Mouse (Mus musculus) layer of hippocampus, adult 2 months (tissue): ENCODE measurements around the gene Nbeal2. TPM values are rescaled to one million over a fixed set of nuclear protein-coding genes. Genes with fewer than 3 reads are reported as not detected.

Experiments used
- DNase-seq, 2 experiments: peaks; one replicate each; pipeline ENCODE4 v3.0.0; 2022; ENCODE audit warnings: low spot score in 2 of 2
- H3K27ac ChIP-seq: fragments of 200-600 bp; 2 replicates; pipeline ENCODE4 v1.8.1; 2022
- H3K4me3 ChIP-seq: fragments of 200-600 bp; 2 replicates; pipeline ENCODE4 v1.8.1; 2022; ENCODE audit warnings: mild to moderate bottlenecking
- CTCF ChIP-seq: fragments of 200-600 bp; conservative IDR thresholded peaks from 2 replicates; pipeline ENCODE4 v1.8.1; 2022; ENCODE audit warnings: antibody characterized with exemption, mild to moderate bottlenecking, moderate library complexity
- total RNA-seq, 2 experiments: library from RNA; stranded (reverse); gene quantifications; 2 replicates each; pipeline ENCODE4 v1.2.3; 2021

Nbeal2 gene
- total RNA-seq, 2 experiments from 2014 or later = 17.7 to 18.0 TPM

- H3K27ac ChIP-seq = no peak overlapping the region
- no peak overlapping the region for H3K4me3 ChIP-seq
- DNase-seq = no peak
- TF ChIP-seq CTCF = no peak
Observed at GRCm38 (mm10) chr9:110668601-110669293, 14.8 kb upstream of the Nbeal2 start.

- no peak overlapping the region for H3K27ac ChIP-seq
- no peak overlapping the region for H3K4me3 ChIP-seq
- TF ChIP-seq CTCF = no peak
- no peak for DNase-seq
Observed at GRCm38 (mm10) chr9:110667219-110667836, 13.4 kb upstream of the Nbeal2 start.

- Histone ChIP-seq H3K27ac (peak overlapping the region; percentile 47; the same call in 1 of the 2 replicates), H3K4me3 (no peak overlapping the region)
- no peak for TF ChIP-seq CTCF
- DNase-seq = no peak
Observed at GRCm38 (mm10) chr9:110666374-110666773, 12.4 kb upstream of the Nbeal2 start.

GRCm38 (mm10) chr9:110665912-110666311, 12.0 kb upstream of the Nbeal2 start:
- no peak for DNase-seq
- peak overlapping the region; percentile 59; the same call in 1 of the 2 replicates for H3K27ac ChIP-seq
- no peak for TF ChIP-seq CTCF
- no peak overlapping the region for H3K4me3 ChIP-seq

GRCm38 (mm10) chr9:110662844-110663243, 8.9 kb upstream of the Nbeal2 start:
- no peak overlapping the region for H3K4me3 ChIP-seq
- DNase-seq = no peak
- no peak for TF ChIP-seq CTCF
- H3K27ac ChIP-seq = no peak overlapping the region

GRCm38 (mm10) chr9:110660856-110661612, 7.1 kb upstream of the Nbeal2 start:
- no peak for TF ChIP-seq CTCF

GRCm38 (mm10) chr9:110660208-110660607, 6.2 kb upstream of the Nbeal2 start:
- no peak for DNase-seq
- no peak for TF ChIP-seq CTCF
- Histone ChIP-seq H3K27ac (peak overlapping the region; percentile 59; the same call in 1 of the 2 replicates), H3K4me3 (no peak overlapping the region)

More at GRCm38 (mm10) chr9:110660856-110661612, 7.1 kb upstream of the Nbeal2 start:
- Histone ChIP-seq H3K27ac (peak overlapping the region; percentile 76), H3K4me3 (no peak overlapping the region; the same call in 1 of the 2 replicates)
- DNase-seq = peak in 1 of 2 experiments; percentile 34

- H3K27ac ChIP-seq = no peak overlapping the region
- TF ChIP-seq CTCF = no peak
- no peak overlapping the region for H3K4me3 ChIP-seq
- DNase-seq = no peak
Observed at GRCm38 (mm10) chr9:110659521-110659920, 5.6 kb upstream of the Nbeal2 start.

- peak overlapping the region; percentile 100 for H3K27ac ChIP-seq
- DNase-seq = no peak
- H3K4me3 ChIP-seq = peak overlapping the region; percentile 73
- no peak for TF ChIP-seq CTCF
Observed at GRCm38 (mm10) chr9:110657474-110658078, 3.6 kb upstream of the Nbeal2 start.

- peak; percentile 56 for TF ChIP-seq CTCF
- Histone ChIP-seq H3K4me3 (peak within 1 kb of the TSS; percentile 73), H3K27ac (peak within 1 kb of the TSS; percentile 100)
- peak; percentile 94 to 95 for DNase-seq
Observed at GRCm38 (mm10) chr9:110656249-110657221, 2.6 kb upstream of the Nbeal2 start, which contains the start of gene Ccdc12. Ccdc12 (plus strand) TSS chr9:110656503.

GRCm38 (mm10) chr9:110655651-110656007, 1.7 kb upstream of the Nbeal2 start:
- TF ChIP-seq CTCF = no peak
- H3K4me3 ChIP-seq = peak overlapping the region; percentile 73
- H3K27ac ChIP-seq = peak overlapping the region; percentile 100
- no peak for DNase-seq
